Mouse (Mus musculus): ENCODE data around the gene Sorbs1. TPM values are rescaled to one million over a fixed set of nuclear protein-coding genes. Genes with fewer than 3 reads are reported as not detected.

The Sorbs1 gene
- polyA plus RNA-seq, 2 experiments: 35.3 to 40.6 TPM

DNA sequence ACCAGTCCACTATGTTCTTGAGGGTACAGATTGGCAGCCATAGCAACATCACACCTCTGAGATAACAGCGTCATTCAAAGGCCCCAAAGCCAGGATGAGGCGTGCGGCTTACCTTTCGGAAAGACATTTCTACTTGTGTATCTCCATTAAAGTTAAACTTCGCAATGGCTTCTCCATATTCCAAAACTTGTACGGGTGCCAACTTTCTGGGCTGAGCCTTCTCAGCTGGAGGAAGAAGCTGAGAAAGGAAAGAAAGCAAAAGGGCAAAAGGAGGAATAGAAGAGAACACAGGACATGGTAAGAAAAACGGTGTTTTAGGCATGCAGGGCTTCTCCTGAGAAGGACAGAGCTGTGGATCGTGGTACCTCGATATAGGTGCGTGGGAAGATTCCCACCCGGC, 199.3 kb downstream of the Sorbs1 start:
- H3K4me1 ChIP-seq (ENCODE audit: control insufficient read depth, insufficient read depth, low read length): no peaks in the 10 kb centered on the region
- H3K9ac ChIP-seq (ENCODE audit: low read depth, low read length, severe bottlenecking): no peak overlapping the region
- DNase-seq (ENCODE audit: low spot score) (no peak), ATAC-seq (ENCODE audit: low FRiP score, low read depth) (no peak)
- no peaks in the 10 kb centered on the region for H3K9me3 ChIP-seq (ENCODE audit: control insufficient read depth, low read length)
- no peaks in the 10 kb centered on the region for H3K27me3 ChIP-seq (ENCODE audit: control insufficient read depth, insufficient read depth, low read length)
- H3K36me3 ChIP-seq (ENCODE audit: control insufficient read depth, insufficient read depth, low read length): peaks cover 6% of the 10 kb centered on the region; the same call in 1 of the 2 replicates
- no peak overlapping the region for H3K27ac ChIP-seq (replicated peaks; ENCODE audit: low read depth, low read length)
- no peak overlapping the region for H3K4me2 ChIP-seq (replicated peaks; ENCODE audit: low read depth, low read length, severe bottlenecking)
- no peak for TF ChIP-seq POLR2A (IDR thresholded peaks at IDR 0.05; ENCODE audit: borderline replicate concordance, extremely low read depth, insufficient read depth, insufficient read length)
- no peak overlapping the region for H3K4me3 ChIP-seq (replicated peaks; ENCODE audit: low read length)
- 90% methylated on average over 11 of the region's 11 CpGs for WGBS

DNA sequence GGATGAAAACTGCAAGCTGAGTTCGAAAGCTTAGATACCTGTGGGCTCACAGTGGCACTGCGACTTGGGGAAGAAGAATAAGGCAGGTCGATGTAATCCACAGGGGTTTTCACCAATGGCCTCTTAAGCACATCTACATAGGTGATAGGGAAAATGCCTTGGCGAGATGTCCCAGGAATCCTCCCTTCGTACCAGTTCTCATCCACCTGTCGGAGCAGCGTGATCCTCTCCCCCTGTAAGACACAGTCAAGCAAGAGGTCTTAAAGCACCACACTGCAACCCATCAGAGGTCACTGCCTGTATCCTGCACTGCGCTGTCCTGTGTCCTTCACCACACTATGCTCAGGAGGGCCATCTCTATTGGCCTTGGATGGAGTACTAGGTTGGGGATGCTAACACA, 201.9 kb downstream of the Sorbs1 start:
- DNase-seq (ENCODE audit: low spot score) (no peak), ATAC-seq (ENCODE audit: low FRiP score, low read depth) (no peak)
- no peak for TF ChIP-seq POLR2A (IDR thresholded peaks at IDR 0.05; ENCODE audit: borderline replicate concordance, extremely low read depth, insufficient read depth, insufficient read length)
- WGBS: 94% methylated on average over 8 of the region's 8 CpGs
- Histone ChIP-seq H3K27ac (replicated peaks; ENCODE audit: low read depth, low read length) (no peak overlapping the region), H3K4me2 (replicated peaks; ENCODE audit: low read depth, low read length, severe bottlenecking) (no peak overlapping the region), H3K4me3 (replicated peaks; ENCODE audit: low read length) (no peak overlapping the region), H3K4me1 (ENCODE audit: control insufficient read depth, insufficient read depth, low read length) (no peaks in the 10 kb centered on the region), H3K36me3 (ENCODE audit: control insufficient read depth, insufficient read depth, low read length) (peaks cover 7% of the 10 kb centered on the region; the same call in 1 of the 2 replicates), H3K27me3 (ENCODE audit: control insufficient read depth, insufficient read depth, low read length) (no peaks in the 10 kb centered on the region), H3K9ac (ENCODE audit: low read depth, low read length, severe bottlenecking) (no peak overlapping the region), H3K9me3 (ENCODE audit: control insufficient read depth, low read length) (no peaks in the 10 kb centered on the region)

DNA sequence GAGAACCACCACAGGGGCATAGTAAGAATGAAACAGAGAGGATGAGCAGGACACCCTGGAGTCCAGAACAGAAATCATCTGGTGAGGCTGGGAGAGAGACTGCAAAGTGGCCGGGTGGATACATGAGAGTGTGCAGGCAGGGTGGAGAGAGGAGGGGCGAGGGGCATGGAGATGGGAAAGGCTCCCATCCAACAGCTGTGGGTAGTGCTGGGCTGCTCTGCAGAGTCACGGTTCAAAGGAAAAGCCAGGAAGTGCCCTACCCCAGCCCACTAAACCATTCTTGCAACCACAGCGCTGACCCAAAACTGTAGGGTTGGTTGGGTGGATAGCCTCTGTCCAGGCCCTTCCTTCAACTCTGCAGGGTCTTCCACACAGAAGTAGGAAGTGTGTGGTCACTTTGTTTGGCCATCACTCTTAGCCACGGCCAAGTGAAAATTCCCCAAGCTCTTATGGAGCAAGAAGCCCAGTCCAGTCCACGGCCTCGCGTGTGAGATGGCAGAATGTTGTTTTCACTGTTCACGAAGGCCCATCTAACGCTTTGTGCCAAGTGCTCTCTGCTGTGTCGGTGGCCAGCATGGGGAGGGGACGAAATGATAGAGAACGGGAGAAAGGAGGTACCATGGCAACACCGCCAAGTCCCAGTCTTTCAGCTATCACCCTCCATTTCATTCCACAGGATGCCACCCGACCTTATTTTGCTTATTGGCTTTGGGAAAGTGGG, 203.0 kb downstream of the Sorbs1 start:
- no peak overlapping the region for H3K4me2 ChIP-seq (replicated peaks; ENCODE audit: low read depth, low read length, severe bottlenecking)
- ATAC-seq (ENCODE audit: low FRiP score, low read depth) (no peak), DNase-seq (ENCODE audit: low spot score) (no peak)
- no peak overlapping the region for H3K4me3 ChIP-seq (replicated peaks; ENCODE audit: low read length)
- no peaks in the 10 kb centered on the region for H3K27me3 ChIP-seq (ENCODE audit: control insufficient read depth, insufficient read depth, low read length)
- peaks cover 7% of the 10 kb centered on the region; the same call in 1 of the 2 replicates for H3K36me3 ChIP-seq (ENCODE audit: control insufficient read depth, insufficient read depth, low read length)
- TF ChIP-seq POLR2A (IDR thresholded peaks at IDR 0.05; ENCODE audit: borderline replicate concordance, extremely low read depth, insufficient read depth, insufficient read length): no peak
- 89% methylated on average over 15 of the region's 15 CpGs for WGBS
- no peak overlapping the region for H3K27ac ChIP-seq (replicated peaks; ENCODE audit: low read depth, low read length)
- no peaks in the 10 kb centered on the region for H3K4me1 ChIP-seq (ENCODE audit: control insufficient read depth, insufficient read depth, low read length)
- H3K9me3 ChIP-seq (ENCODE audit: control insufficient read depth, low read length): no peaks in the 10 kb centered on the region
- no peak overlapping the region for H3K9ac ChIP-seq (ENCODE audit: low read depth, low read length, severe bottlenecking)

DNA sequence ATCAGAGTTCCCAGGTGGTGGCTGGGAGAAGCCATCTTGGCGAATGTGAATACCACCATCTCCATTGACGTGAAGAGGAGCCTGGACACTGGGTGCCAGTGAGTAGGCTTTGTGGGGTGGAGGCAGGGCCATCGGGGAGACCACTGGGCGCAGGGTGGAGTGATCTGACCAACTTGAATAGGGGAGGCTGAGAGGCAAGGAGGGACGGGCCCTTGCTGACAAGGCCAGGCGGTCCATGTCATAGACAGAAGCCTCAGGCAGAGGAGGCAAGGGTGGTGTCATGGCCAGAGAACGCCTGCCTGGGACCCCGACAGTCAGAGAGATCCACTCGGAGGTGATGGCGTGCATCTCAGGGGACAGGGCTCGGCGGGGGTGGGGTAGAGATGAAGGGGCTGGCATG, 203.7 kb downstream of the Sorbs1 start:
- TF ChIP-seq POLR2A (IDR thresholded peaks at IDR 0.05; ENCODE audit: borderline replicate concordance, extremely low read depth, insufficient read depth, insufficient read length): no peak
- H3K27me3 ChIP-seq (ENCODE audit: control insufficient read depth, insufficient read depth, low read length): no peaks in the 10 kb centered on the region
- H3K9me3 ChIP-seq (ENCODE audit: control insufficient read depth, low read length): no peaks in the 10 kb centered on the region
- no peaks in the 10 kb centered on the region for H3K4me1 ChIP-seq (ENCODE audit: control insufficient read depth, insufficient read depth, low read length)
- H3K36me3 ChIP-seq (ENCODE audit: control insufficient read depth, insufficient read depth, low read length): peaks cover 7% of the 10 kb centered on the region; the same call in 1 of the 2 replicates
- no peak overlapping the region for H3K9ac ChIP-seq (ENCODE audit: low read depth, low read length, severe bottlenecking)
- ATAC-seq (ENCODE audit: low FRiP score, low read depth): no peak
- 91% methylated on average over 12 of the region's 12 CpGs for WGBS
- H3K27ac ChIP-seq (replicated peaks; ENCODE audit: low read depth, low read length): no peak overlapping the region
- H3K4me3 ChIP-seq (replicated peaks; ENCODE audit: low read length): no peak overlapping the region
- no peak overlapping the region for H3K4me2 ChIP-seq (replicated peaks; ENCODE audit: low read depth, low read length, severe bottlenecking)
- no peak for DNase-seq (ENCODE audit: low spot score)

DNA sequence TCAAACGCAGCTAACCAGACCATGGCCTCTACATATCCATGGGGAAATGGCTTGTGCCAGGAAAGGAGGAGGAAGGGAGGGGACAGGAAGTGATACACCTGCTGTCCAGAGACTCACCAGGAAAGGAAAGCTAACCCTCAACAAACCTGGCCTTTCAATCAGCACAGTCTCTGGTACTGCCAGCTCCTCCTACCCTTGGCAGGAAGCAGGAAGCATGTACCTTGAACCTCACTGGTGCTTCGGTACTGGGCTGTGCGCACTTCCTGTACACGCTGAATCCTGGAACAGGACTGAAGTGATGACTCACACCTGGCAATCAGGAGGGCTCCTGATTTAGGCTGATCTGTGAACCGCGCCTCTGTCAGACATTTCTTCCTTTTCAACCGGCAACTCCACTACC, 206.0 kb downstream of the Sorbs1 start:
- Histone ChIP-seq H3K36me3 (ENCODE audit: control insufficient read depth, insufficient read depth, low read length) (peaks cover 7% of the 10 kb centered on the region; the same call in 1 of the 2 replicates), H3K4me3 (replicated peaks; ENCODE audit: low read length) (no peak overlapping the region), H3K4me1 (ENCODE audit: control insufficient read depth, insufficient read depth, low read length) (0 out of 2 replicates have a peak, but pooled peaks cover 3% of the 10 kb centered on the region), H3K27ac (replicated peaks; ENCODE audit: low read depth, low read length) (no peak overlapping the region), H3K4me2 (replicated peaks; ENCODE audit: low read depth, low read length, severe bottlenecking) (no peak overlapping the region), H3K9me3 (ENCODE audit: control insufficient read depth, low read length) (no peaks in the 10 kb centered on the region), H3K27me3 (ENCODE audit: control insufficient read depth, insufficient read depth, low read length) (no peaks in the 10 kb centered on the region), H3K9ac (ENCODE audit: low read depth, low read length, severe bottlenecking) (no peak overlapping the region)
- TF ChIP-seq POLR2A (IDR thresholded peaks at IDR 0.05; ENCODE audit: borderline replicate concordance, extremely low read depth, insufficient read depth, insufficient read length): no peak
- ATAC-seq (ENCODE audit: low FRiP score, low read depth) (no peak), DNase-seq (ENCODE audit: low spot score) (no peak)
- 83% methylated on average over 7 of the region's 7 CpGs for WGBS
